Mouse (Mus musculus) telencephalon, adult 2 months (tissue): ENCODE results near the gene Zfp78.

Source experiments
- DNase-seq: peaks from one replicate; pipeline ENCODE4 v3.0.0-alpha.2; 2011; ENCODE audit warnings: low read depth, low spot score

The Zfp78 gene

GRCm38 (mm10) chr7:6388971-6389370, 25.9 kb downstream of the Zfp78 start:
- no peak for DNase-seq

- DNase-seq, result no peak
These were observed 26.4 kb downstream of the Zfp78 start for GRCm38 (mm10) chr7:6389449-6389848.

- DNase-seq, result peak; percentile 79
These were observed 35.2 kb downstream of the Zfp78 start, which contains the start of gene Smim17 for GRCm38 (mm10) chr7:6397996-6398975. Gene Smim17 (plus strand): TSS chr7:6398715.

GRCm38 (mm10) chr7:6410043-6410442, 47.0 kb downstream of the Zfp78 start, which contains the start of gene Gm20715:
Gene Gm20715 (plus strand): TSS chr7:6410277.
- DNase-seq, result no peak

- DNase-seq, result no peak
These were observed 51.8 kb downstream of the Zfp78 start for GRCm38 (mm10) chr7:6414626-6415441.

GRCm38 (mm10) chr7:6415442-6415787, 52.3 kb downstream of the Zfp78 start:
- DNase-seq, result no peak

GRCm38 (mm10) chr7:6419894-6420293, 56.8 kb downstream of the Zfp78 start:
- peak; percentile 48 for DNase-seq

- no peak for DNase-seq
These were observed 66.3 kb downstream of the Zfp78 start for GRCm38 (mm10) chr7:6429381-6429780.

GRCm38 (mm10) chr7:6430342-6430741, 67.3 kb downstream of the Zfp78 start:
- DNase-seq, result no peak
